In the genomic region with DNA sequence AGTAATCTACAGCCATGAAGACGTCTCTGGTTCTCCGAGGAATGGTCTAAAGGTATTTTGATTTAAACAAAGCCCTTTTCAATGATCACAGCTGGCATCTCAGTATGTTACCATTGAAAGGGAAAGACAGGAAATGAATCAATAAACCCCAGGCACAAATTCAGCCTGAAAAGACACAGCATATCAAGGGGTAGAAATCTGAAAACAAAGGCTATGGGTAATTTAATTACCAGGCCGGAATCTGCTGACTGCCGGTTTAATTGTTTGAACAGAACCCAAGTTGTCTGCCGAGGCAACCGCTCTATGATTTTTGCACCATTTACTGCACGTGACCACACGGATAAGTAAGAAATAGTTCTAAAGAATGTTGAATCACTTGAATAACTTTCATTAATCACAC, we compare ENCODE assay signal across 14 mouse cellular contexts. TPM values are rescaled to one million over a fixed set of nuclear protein-coding genes. Genes with fewer than 3 reads are reported as not detected.
DNase-seq lines count a peak whose midpoint lies in the region; ATAC-seq and TF ChIP-seq lines count a peak whose summit lies in the region.
"Had no signal": no experiment of that assay in that cellular context is flagged by ENCODE, and none has a peak within 500 bp of the region (broad histone marks: within the 10 kb centered on the region; RNA-seq: fewer than 3 reads in every experiment).

No protein-coding gene starts in this region.

- no peak for TF ChIP-seq CTCF in gastrocnemius, adult 2 months (IDR thresholded peaks at IDR 0.05)

- 35% methylated on average over 8 of the region's 8 CpGs for WGBS in kidney, embryonic 15.5 days

- no peak for ATAC-seq in kidney, embryonic 15.5 days (replicated peaks; ENCODE audit: low FRiP score)

- no peak overlapping the region for H3K4me2 ChIP-seq in kidney, embryonic 15.5 days
- H3K4me2 ChIP-seq: embryonic facial prominence, embryonic 13.5 days; hindbrain, embryonic 13.5 days had no signal

- H3K9ac ChIP-seq in kidney, embryonic 15.5 days, result no peak overlapping the region
- H3K9ac ChIP-seq: embryonic facial prominence, embryonic 13.5 days; hindbrain, embryonic 13.5 days had no signal

- DNase-seq in gastrocnemius, adult 2 months, result no peak
- DNase-seq in gastrocnemius, postnatal 14 days, result no peak
- DNase-seq in kidney, adult 9 months, result peak; percentile 12
- DNase-seq in ES-CJ7 (ENCODE audit: low read depth, low spot score) (peak; percentile 18), ZHBTc4 (ENCODE audit: low read depth, low spot score) (peak; percentile 40)
- no peak for DNase-seq in frontal cortex, postnatal 10 days (ENCODE audit: low spot score in 2 of 2)
- no peak for DNase-seq in ovary, postnatal 14 days (ENCODE audit: low spot score)
- DNase-seq: cerebellum, postnatal 10 days; kidney, adult 11 months; right cerebral cortex, postnatal 25 days had no signal

- H3K27ac ChIP-seq in gastrocnemius, adult 2 months, result peak overlapping the region; percentile 20; the same call in 1 of the 2 replicates
- no peak overlapping the region for H3K27ac ChIP-seq in kidney, embryonic 15.5 days
- H3K27ac ChIP-seq: embryonic facial prominence, embryonic 13.5 days; hindbrain, embryonic 13.5 days; stomach, postnatal 0 days had no signal

- peak overlapping the region; percentile 7; the same call in 1 of the 2 replicates for H3K4me3 ChIP-seq in gastrocnemius, adult 2 months
- H3K4me3 ChIP-seq in kidney, embryonic 15.5 days (replicated peaks), result no peak overlapping the region
- H3K4me3 ChIP-seq: embryonic facial prominence, embryonic 13.5 days; hindbrain, embryonic 13.5 days had no signal

- no peaks in the 10 kb centered on the region; the same call in 1 of the 2 replicates for H3K36me3 ChIP-seq in kidney, embryonic 15.5 days
- H3K36me3 ChIP-seq: embryonic facial prominence, embryonic 13.5 days; hindbrain, embryonic 13.5 days had no signal

- H3K9me3 ChIP-seq in kidney, embryonic 15.5 days (replicated peaks), result no peaks in the 10 kb centered on the region
- H3K9me3 ChIP-seq: embryonic facial prominence, embryonic 13.5 days; hindbrain, embryonic 13.5 days had no signal

- intact Hi-C loops in gastrocnemius, adult 2 months (cut with DNase I), result no loop called here
- intact Hi-C loops in gastrocnemius, postnatal 14 days (cut with DNase I; ENCODE audit: low total_unique reads), result no loop called here

- no peaks in the 10 kb centered on the region for H3K27me3 ChIP-seq in kidney, embryonic 15.5 days
- H3K27me3 ChIP-seq: embryonic facial prominence, embryonic 13.5 days; hindbrain, embryonic 13.5 days had no signal

- H3K4me1 ChIP-seq in kidney, embryonic 15.5 days, result no peaks in the 10 kb centered on the region

RNA-seq across cellular contexts. Expression of a gene that starts 22.8 kb away (rescaled TPM):
- total RNA-seq in gastrocnemius, adult 2 months (2021), result 10 to 100 TPM; 17.9 to 25.2 TPM
- 10 to 100 TPM; 12.0 to 13.3 TPM for total RNA-seq in gastrocnemius, postnatal 14 days (2021)
- polyA plus RNA-seq in kidney, embryonic 15.5 days (2015; fragmentation: Nextera tagmentation; extraction: Ambion mirVana), result 18.2 and 21.0 TPM in 2 replicates

Comparison
In these comparisons a context has a peak if more than half of its experiments do, and no peak if none do; other contexts are left out.
1. DNase-seq: peak in kidney, adult 9 months (single experiment), ES-CJ7 (single experiment) and ZHBTc4 (single experiment); none in gastrocnemius, adult 2 months (single experiment), gastrocnemius, postnatal 14 days (single experiment), frontal cortex, postnatal 10 days (0 of 2) and ovary, postnatal 14 days (single experiment).